Mouse (Mus musculus) kidney, embryonic 14.5 days (tissue): Measurements from ENCODE around the gene Gpc2. TPM values are rescaled to one million over a fixed set of nuclear protein-coding genes. Genes with fewer than 3 reads are reported as not detected.

ENCODE experiments used
- ATAC-seq: fragments of 200-750 bp; cut with Nextera tagmentation; 2 replicates; pipeline ENCODE4 v1.8.0; 2017; ENCODE audit warnings: moderate number of reproducible peaks, mild to moderate bottlenecking, moderate TSS enrichment, moderate library complexity; ENCODE audit not compliant: low FRiP score, low TSS enrichment
- H3K27ac ChIP-seq: fragments of 300-500 bp; sonication (generic); 2 replicates; pipeline ENCODE4 v1.5.1; 2014; ENCODE audit warnings: low read depth, mild to moderate bottlenecking, low read length, moderate library complexity, mixed read lengths
- H3K27me3 ChIP-seq: fragments of 300-500 bp; sonication (generic); 2 replicates; pipeline ENCODE4 v1.6.1; 2014; ENCODE audit warnings: mild to moderate bottlenecking, low read length; ENCODE audit not compliant: control insufficient read depth, insufficient read depth
- H3K36me3 ChIP-seq: fragments of 300-500 bp; sonication (generic); 2 replicates; pipeline ENCODE4 v1.6.1; 2014; ENCODE audit warnings: low read length, mixed read lengths; ENCODE audit not compliant: control insufficient read depth, insufficient read depth
- H3K4me1 ChIP-seq: fragments of 300-500 bp; sonication (generic); 2 replicates; pipeline ENCODE4 v1.6.1; 2014; ENCODE audit warnings: low read length, mixed read lengths; ENCODE audit not compliant: control insufficient read depth, insufficient read depth
- H3K4me2 ChIP-seq: fragments of 300-500 bp; sonication (generic); replicated peaks from 2 replicates; pipeline ENCODE4 v1.6.1; 2014; ENCODE audit warnings: low read depth, mild to moderate bottlenecking, low read length
- H3K4me3 ChIP-seq: fragments of 300-500 bp; sonication (generic); 2 replicates; pipeline ENCODE4 v1.5.1; 2014; ENCODE audit warnings: mild to moderate bottlenecking, low read length
- H3K9ac ChIP-seq: fragments of 300-500 bp; sonication (generic); 2 replicates; pipeline ENCODE4 v1.6.1; 2014; ENCODE audit warnings: low read depth, mild to moderate bottlenecking, low read length, moderate library complexity
- H3K9me3 ChIP-seq: fragments of 300-500 bp; sonication (generic); 2 replicates; pipeline ENCODE4 v1.6.1; 2016; ENCODE audit warnings: low read length; ENCODE audit not compliant: control insufficient read depth
- WGBS: fragments of 180-500 bp; shearing (Covaris S2); extraction: QIAGEN DNeasy Blood & Tissue Kit; methylation state at CpG from one replicate; pipeline ENCODE4 v1.1.7; 2014; 5-methylcytosine and 5-hydroxymethylcytosine counted together
- polyA plus RNA-seq: library from polyadenylated mRNA; unstranded; fragments of >200 nt; fragmentation: Nextera tagmentation; extraction: Ambion mirVana; gene quantifications from 2 replicates; pipeline ENCODE4 v1.2.1, GENCODE M21; 2014

Gpc2 gene
- polyA plus RNA-seq, 1 experiment from 2014 or later: 5.1 TPM

GRCm38 (mm10) chr5:138280425-138280768 lies 592 bp upstream of the Gpc2 start:
- Histone ChIP-seq H3K9me3 (peaks cover 5% of the 10 kb centered on the region; the same call in 1 of the 2 replicates), H3K9ac (no peak overlapping the region), H3K27me3 (no peaks in the 10 kb centered on the region), H3K4me3 (peak overlapping the region; percentile 69; the same call in 1 of the 2 replicates), H3K4me1 (peaks cover 22% of the 10 kb centered on the region), H3K27ac (no peak overlapping the region), H3K4me2 (peak overlapping the region; percentile 18; the same call in 1 of the 2 replicates), H3K36me3 (peaks cover 12% of the 10 kb centered on the region)
- WGBS: 19% methylated on average over 26 of the region's 26 CpGs
- no peak for ATAC-seq

GRCm38 (mm10) chr5:138277994-138278393 lies 1.8 kb downstream of the Gpc2 start:
- Histone ChIP-seq H3K4me1 (peaks cover 29% of the 10 kb centered on the region), H3K9me3 (peaks cover 5% of the 10 kb centered on the region; the same call in 1 of the 2 replicates), H3K9ac (no peak overlapping the region), H3K27ac (no peak overlapping the region), H3K4me2 (no peak overlapping the region), H3K36me3 (peaks cover 12% of the 10 kb centered on the region), H3K27me3 (no peaks in the 10 kb centered on the region), H3K4me3 (no peak overlapping the region)
- 88% methylated on average over 7 of the region's 7 CpGs for WGBS
- ATAC-seq: no peak

GRCm38 (mm10) chr5:138275216-138276050 lies 4.4 kb downstream of the Gpc2 start:
- peak overlapping the region; percentile 62; the same call in 1 of the 2 replicates for H3K27ac ChIP-seq
- H3K9ac ChIP-seq: peak overlapping the region; percentile 47
- peaks cover 12% of the 10 kb centered on the region for H3K36me3 ChIP-seq
- peak overlapping the region; percentile 44 for H3K4me2 ChIP-seq
- 12% methylated on average over 41 of the region's 41 CpGs for WGBS
- peak; percentile 22; the same call in 1 of the 2 replicates for ATAC-seq
- H3K9me3 ChIP-seq: no peaks in the 10 kb centered on the region
- no peaks in the 10 kb centered on the region for H3K27me3 ChIP-seq
- H3K4me1 ChIP-seq: peaks cover 32% of the 10 kb centered on the region
- peak overlapping the region; percentile 25 for H3K4me3 ChIP-seq

- H3K4me2 ChIP-seq: no peak overlapping the region
- WGBS: 74% methylated on average over 8 of the region's 8 CpGs
- H3K4me3 ChIP-seq: no peak overlapping the region
- no peak overlapping the region for H3K27ac ChIP-seq
- H3K4me1 ChIP-seq: peaks cover 30% of the 10 kb centered on the region
- no peak overlapping the region for H3K9ac ChIP-seq
- no peak for ATAC-seq
- no peaks in the 10 kb centered on the region for H3K27me3 ChIP-seq
- no peaks in the 10 kb centered on the region for H3K9me3 ChIP-seq
- peaks cover 12% of the 10 kb centered on the region for H3K36me3 ChIP-seq
Measured at GRCm38 (mm10) chr5:138274186-138274585, 5.6 kb downstream of the Gpc2 start.

- peak within 1 kb of the TSS; percentile 39 for H3K4me2 ChIP-seq
- ATAC-seq: peak; percentile 51; the same call in 1 of the 2 replicates
- peak within 1 kb of the TSS; percentile 20 for H3K4me3 ChIP-seq
- peak within 1 kb of the TSS; percentile 47; the same call in 1 of the 2 replicates for H3K9ac ChIP-seq
- H3K9me3 ChIP-seq: no peaks in the 10 kb centered on the region
- no peaks in the 10 kb centered on the region for H3K27me3 ChIP-seq
- H3K36me3 ChIP-seq: peaks cover 12% of the 10 kb centered on the region
- H3K4me1 ChIP-seq: peaks cover 21% of the 10 kb centered on the region
- H3K27ac ChIP-seq: peak within 1 kb of the TSS; percentile 69; the same call in 1 of the 2 replicates
- 2% methylated on average over 12 of the region's 12 CpGs for WGBS
Measured at GRCm38 (mm10) chr5:138272409-138272923, 7.3 kb downstream of the Gpc2 start, which contains the start of gene Gal3st4. Gene Gal3st4, minus strand, starts transcription at chr5:138272840.

- Histone ChIP-seq H3K27me3 (no peaks in the 10 kb centered on the region), H3K9ac (no peak overlapping the region), H3K4me2 (no peak overlapping the region), H3K27ac (no peak overlapping the region), H3K4me3 (no peak overlapping the region), H3K4me1 (peaks cover 18% of the 10 kb centered on the region), H3K9me3 (no peaks in the 10 kb centered on the region), H3K36me3 (no peaks in the 10 kb centered on the region; the same call in 1 of the 2 replicates)
- 68% methylated on average over 3 of the region's 3 CpGs for WGBS
- ATAC-seq: no peak
Measured at GRCm38 (mm10) chr5:138271232-138271631, 8.6 kb downstream of the Gpc2 start.

- Histone ChIP-seq H3K27ac (no peak overlapping the region), H3K9me3 (no peaks in the 10 kb centered on the region), H3K9ac (no peak overlapping the region), H3K4me3 (no peak overlapping the region), H3K4me2 (no peak overlapping the region), H3K4me1 (peaks cover 4% of the 10 kb centered on the region; the same call in 1 of the 2 replicates), H3K36me3 (no peaks in the 10 kb centered on the region; the same call in 1 of the 2 replicates), H3K27me3 (no peaks in the 10 kb centered on the region)
- 81% methylated on average over 4 of the region's 4 CpGs for WGBS
- ATAC-seq: no peak
Measured at GRCm38 (mm10) chr5:138268980-138269379, 10.8 kb downstream of the Gpc2 start.

GRCm38 (mm10) chr5:138267114-138267513 lies 12.7 kb downstream of the Gpc2 start:
- H3K27me3 ChIP-seq: no peaks in the 10 kb centered on the region
- H3K9ac ChIP-seq: no peak overlapping the region
- ATAC-seq: no peak
- no peak overlapping the region for H3K4me3 ChIP-seq
- H3K36me3 ChIP-seq: peaks cover 2% of the 10 kb centered on the region; the same call in 1 of the 2 replicates
- H3K9me3 ChIP-seq: no peaks in the 10 kb centered on the region
- peaks cover 14% of the 10 kb centered on the region for H3K4me1 ChIP-seq
- no peak overlapping the region for H3K27ac ChIP-seq
- 90% methylated on average over 3 of the region's 3 CpGs for WGBS
- H3K4me2 ChIP-seq: no peak overlapping the region

- H3K4me2 ChIP-seq: no peak overlapping the region
- no peaks in the 10 kb centered on the region for H3K27me3 ChIP-seq
- no peak overlapping the region for H3K9ac ChIP-seq
- H3K9me3 ChIP-seq: no peaks in the 10 kb centered on the region
- H3K27ac ChIP-seq: no peak overlapping the region
- H3K4me1 ChIP-seq: peaks cover 11% of the 10 kb centered on the region
- peaks cover 16% of the 10 kb centered on the region for H3K36me3 ChIP-seq
- WGBS: 92% methylated on average over 4 of the region's 4 CpGs
- ATAC-seq: no peak
- H3K4me3 ChIP-seq: no peak overlapping the region
Measured at GRCm38 (mm10) chr5:138265712-138266111, 14.1 kb downstream of the Gpc2 start.
